Mouse (Mus musculus) ovary, postnatal 10 days (tissue): ENCODE measurements around the gene Rab1a.
"Not testable (repeated sequence)": the region's sequence is repeated elsewhere in the genome, so short reads cannot be mapped to it uniquely, and the experiment has no call there.

Experiments
- DNase-seq: peaks from one replicate; pipeline ENCODE4 v3.0.0; 2022; ENCODE audit warnings: low spot score

Rab1a gene

GRCm38 (mm10) chr11:20217227-20217626, 16.0 kb downstream of the Rab1a start:
- no peak for DNase-seq

- DNase-seq: not testable (repeated sequence)
Measured at GRCm38 (mm10) chr11:20221671-20222070, 20.4 kb downstream of the Rab1a start.

GRCm38 (mm10) chr11:20224196-20224595, 23.0 kb downstream of the Rab1a start:
- no peak for DNase-seq

GRCm38 (mm10) chr11:20225938-20226337, 24.7 kb downstream of the Rab1a start:
- DNase-seq: no peak

- no peak for DNase-seq
Measured at GRCm38 (mm10) chr11:20228666-20229065, 27.4 kb downstream of the Rab1a start.

DNA sequence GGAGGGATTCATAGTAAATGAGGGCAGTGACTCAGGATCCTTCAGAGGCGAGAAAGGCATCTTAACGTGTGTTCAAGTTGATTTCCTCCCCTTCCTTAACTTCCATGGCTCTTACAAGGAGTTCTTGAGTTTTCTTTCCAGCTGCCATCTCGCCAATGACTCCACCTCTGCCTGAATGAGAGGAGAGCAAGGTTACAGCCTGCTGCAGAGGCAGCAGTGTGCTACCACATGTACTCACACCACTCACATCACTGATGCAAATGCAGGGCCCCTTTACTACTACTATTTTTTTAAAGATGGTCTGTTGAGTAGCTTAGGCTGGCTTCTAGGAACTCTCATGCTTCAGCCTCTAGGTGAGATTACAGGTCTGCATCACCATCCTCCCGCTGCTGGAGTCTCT, 28.1 kb downstream of the Rab1a start:
- no peak for DNase-seq

DNA sequence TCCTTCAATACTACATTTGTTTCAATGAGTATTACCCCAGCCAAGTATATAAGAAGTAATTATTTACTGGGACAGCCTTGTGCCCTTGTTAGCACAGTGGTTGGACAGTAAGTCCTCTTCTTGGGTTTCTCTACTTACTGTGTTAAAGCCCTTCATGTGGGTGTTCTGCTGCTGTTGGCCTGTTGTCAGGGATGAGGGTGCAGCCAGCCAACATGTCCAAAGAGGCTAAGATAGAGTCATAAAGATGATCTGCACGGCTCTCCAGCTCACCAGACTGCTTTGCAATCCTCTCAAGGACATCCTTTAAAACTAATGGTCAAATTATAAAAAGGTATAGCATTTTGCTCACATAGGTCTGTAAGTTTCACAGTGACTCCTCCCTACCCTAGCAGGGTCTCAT, 29.1 kb downstream of the Rab1a start:
- DNase-seq: no peak

DNA sequence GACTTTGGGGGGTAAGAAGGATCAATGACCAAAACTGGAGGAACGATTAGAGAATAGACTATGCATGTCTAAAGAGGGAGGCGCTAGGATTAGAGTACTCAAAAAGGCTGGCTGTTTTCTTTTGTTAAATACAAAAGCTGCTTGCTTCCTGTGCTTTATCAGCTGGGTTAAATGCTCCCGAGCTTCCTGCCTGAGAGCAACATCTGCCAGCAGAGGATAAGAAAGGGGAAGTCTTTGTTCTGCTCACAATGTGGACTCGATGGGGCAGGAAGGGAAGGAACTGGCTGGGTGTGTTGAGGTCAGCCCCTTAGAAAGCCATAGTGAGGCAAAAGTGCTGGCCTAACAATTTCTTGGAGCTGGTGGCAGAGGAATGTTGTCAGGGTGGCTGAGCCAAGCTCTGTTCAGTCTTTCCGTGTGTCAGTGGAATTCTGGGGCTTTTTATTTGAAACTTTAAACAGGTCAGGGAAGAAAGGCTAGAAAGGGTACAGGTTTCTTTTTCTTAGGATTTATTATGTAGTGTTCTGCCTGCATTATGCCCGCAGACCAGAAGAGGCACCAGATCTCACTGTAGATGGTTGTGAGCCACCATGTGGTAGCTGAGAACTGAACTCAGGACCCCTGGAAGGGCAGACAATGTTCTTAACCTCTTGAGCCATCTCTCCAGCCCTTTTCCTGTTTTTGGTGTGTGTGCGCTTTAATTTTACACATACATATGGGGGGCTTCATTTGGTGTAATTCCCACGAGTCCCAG, 30.1 kb downstream of the Rab1a start:
- no peak for DNase-seq

- DNase-seq: no peak
Measured at GRCm38 (mm10) chr11:20232016-20232755, 31.0 kb downstream of the Rab1a start.

DNA sequence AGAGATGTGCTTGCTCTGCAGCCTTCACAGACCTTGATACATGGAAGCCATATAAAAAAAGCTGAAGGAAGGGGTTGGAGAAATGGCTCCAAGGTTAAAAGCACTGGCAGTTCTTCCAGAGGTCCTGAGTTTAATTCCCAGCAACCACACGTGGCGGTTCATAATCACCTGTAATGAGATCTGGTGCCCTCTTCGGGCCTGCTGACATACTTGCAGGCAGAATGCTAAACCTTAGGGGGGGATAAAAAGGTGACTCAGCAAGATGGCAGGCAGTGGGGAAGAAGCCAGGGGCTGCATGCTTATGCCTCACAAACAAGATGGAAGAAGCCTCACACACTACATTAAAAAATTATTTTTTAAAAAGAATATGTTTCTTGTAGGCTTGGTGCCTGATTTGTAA, 33.0 kb downstream of the Rab1a start:
- DNase-seq: no peak

GRCm38 (mm10) chr11:20237018-20237417, 35.8 kb downstream of the Rab1a start:
- DNase-seq: no peak

DNA sequence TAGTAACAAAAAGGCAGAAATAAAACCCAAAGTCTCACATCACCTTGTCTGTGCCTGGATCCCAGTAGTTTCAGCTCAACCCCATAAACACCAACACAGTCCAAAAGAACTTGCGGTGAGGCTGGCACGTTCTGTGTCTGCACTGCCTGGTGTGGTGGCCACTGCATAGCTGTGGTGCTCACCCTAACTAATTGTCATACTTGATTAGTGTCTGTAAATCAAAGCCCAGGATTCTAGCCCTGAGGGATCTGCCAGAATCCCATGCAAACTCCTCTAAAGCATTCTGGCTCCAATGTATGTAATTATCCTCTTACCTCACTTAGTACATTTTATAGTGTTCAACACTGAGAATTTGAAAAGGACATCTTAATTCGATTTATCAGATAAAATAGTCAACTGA, 36.7 kb downstream of the Rab1a start:
- DNase-seq: no peak

- DNase-seq: no peak
Measured at GRCm38 (mm10) chr11:20239279-20239861, 38.1 kb downstream of the Rab1a start.

GRCm38 (mm10) chr11:20240331-20240730, 39.1 kb downstream of the Rab1a start:
- no peak for DNase-seq

DNA sequence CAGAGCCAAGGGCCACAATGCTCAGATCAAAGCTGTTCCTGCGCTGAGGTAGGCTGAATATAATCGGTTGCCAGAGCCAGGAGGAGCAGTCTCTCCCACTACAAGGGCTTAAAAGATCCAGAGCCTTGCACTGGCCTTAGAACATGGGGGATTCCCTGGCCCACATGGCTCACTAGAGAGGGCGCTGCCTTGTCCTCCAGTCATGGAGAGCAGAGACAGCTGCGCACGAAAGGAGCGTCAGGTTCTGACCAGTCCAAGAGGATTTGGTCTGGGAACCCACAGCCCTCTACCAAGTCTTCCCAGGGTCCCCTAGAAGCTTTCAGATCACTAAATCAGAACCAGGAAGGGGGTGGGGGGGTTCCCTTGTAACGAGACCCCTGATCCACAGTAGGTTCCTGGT, 40.1 kb downstream of the Rab1a start:
- DNase-seq: no peak

- no peak for DNase-seq
Measured at GRCm38 (mm10) chr11:20242366-20243056, 41.3 kb downstream of the Rab1a start.

GRCm38 (mm10) chr11:20243214-20243913, 42.1 kb downstream of the Rab1a start:
- DNase-seq: no peak

DNA sequence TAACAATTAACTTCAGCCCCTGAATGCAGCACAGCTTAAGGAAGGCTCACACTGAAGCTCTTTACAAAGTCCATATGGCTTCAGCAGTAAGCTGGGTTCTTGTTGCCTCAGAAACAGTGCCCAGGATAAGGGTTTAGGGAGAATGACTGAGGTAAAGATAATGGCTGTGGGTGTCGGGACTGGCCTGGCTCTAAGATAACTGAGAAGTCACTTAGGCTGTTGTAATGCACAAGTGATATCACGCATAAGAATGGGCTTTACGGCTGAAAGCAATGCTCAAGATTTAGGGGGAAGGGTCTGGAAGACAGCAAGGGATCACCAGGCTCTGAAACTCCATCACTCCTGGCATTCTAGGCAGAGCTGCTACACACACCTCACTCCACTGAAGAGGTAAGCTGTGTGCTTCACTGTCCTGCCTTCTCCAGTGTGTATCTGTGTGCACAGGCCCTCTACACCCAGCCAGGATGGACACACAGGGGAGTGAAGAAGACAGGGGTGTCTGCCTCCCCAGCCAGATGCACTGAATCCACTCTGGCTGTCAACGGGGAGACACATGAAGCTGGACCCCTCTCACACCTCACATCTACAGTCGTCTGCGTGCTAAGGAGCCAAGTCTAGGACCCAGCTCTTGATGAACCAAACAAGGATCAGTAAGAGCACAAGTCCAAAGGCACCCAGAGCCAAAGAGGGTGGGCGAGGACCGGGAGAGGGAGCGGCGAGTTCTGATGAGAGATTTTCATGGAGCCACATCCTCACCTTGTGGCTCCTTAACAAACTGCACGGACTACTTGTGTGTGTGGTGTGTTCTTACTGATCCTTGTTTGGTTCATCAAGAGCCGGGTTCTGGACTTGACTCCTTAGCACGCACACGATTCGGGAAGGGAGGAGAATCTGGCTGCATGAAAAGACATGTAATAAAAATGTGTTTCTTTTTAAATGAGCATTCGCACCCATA, 43.4 kb downstream of the Rab1a start:
- DNase-seq: no peak

DNA sequence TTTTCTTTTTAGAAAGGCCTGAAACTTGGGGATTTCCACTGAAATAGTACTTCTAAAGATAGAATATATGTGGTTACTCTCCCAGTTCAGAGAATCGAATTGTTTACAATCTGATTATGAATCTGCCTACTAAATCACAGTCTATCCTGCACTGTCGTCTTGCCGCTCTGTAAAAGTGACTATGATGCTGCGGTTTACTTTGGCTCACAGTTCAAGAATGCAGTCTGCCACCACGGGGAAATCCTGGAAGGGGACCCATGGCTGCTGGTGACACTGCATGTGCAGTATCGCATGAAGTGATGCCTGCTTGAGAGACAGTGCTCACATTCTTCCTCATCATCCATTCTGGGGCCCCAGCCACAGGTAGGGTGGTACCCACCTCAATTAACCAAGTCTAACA, 44.1 kb downstream of the Rab1a start:
- no peak for DNase-seq

DNA sequence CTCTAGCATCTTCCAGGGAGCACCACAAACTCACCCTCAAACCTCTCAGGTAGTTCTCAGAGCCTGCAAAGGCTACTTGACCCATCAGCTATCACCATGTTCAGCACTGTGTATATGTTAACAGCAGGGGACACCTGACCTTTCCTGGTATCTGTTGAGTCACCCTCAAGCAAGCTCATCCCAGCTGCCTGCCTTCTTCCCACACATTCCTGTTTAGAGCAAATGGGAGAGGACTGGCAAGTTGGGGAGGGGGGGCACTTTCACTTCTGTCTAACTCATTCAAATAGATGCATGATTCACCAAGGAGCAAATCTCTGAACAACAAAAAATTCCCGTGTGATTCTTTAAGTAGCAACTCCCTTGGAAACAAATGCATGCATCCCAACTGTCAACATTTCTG, 45.4 kb downstream of the Rab1a start:
- DNase-seq: no peak
